Mouse (Mus musculus) gastrocnemius, adult 2 months (tissue): ENCODE measurements around the gene Pcgf3. TPM values are rescaled to one million over a fixed set of nuclear protein-coding genes. Genes with fewer than 3 reads are reported as not detected.

Source experiments
- DNase-seq: peaks from one replicate; pipeline ENCODE4 v3.0.0; 2022
- H3K27ac ChIP-seq: fragments of 200-600 bp; 2 replicates; pipeline ENCODE4 v1.8.1; 2022; ENCODE audit warnings: mild to moderate bottlenecking
- H3K4me3 ChIP-seq: fragments of 200-600 bp; 2 replicates; pipeline ENCODE4 v1.8.1; 2022; ENCODE audit warnings: mild to moderate bottlenecking, moderate library complexity
- CTCF ChIP-seq: fragments of 200-600 bp; IDR thresholded peaks from 2 replicates; pipeline ENCODE4 v1.8.1; 2022; ENCODE audit warnings: antibody characterized with exemption, mild to moderate bottlenecking, moderate library complexity
- intact Hi-C: fragments of 180-260 bp; cut with DNase I; formaldehyde crosslinking; loops from one replicate; pipeline ENCODE4 v1.15.1; 2025
- total RNA-seq, 2 experiments: library from RNA; stranded (reverse); gene quantifications; 2 replicates each; pipeline ENCODE4 v1.2.3; 2021

The Pcgf3 gene
- total RNA-seq, 2 experiments from 2014 or later: 34.3 to 42.6 TPM

GRCm38 (mm10) chr5:108501573-108501972, 40.5 kb downstream of the Pcgf3 start:
- TF ChIP-seq CTCF: no peak
- intact Hi-C loops: no loop called here
- no peak overlapping the region for H3K27ac ChIP-seq
- H3K4me3 ChIP-seq: no peak overlapping the region
- no peak for DNase-seq

GRCm38 (mm10) chr5:108502286-108502685, 41.3 kb downstream of the Pcgf3 start:
- no peak for DNase-seq
- no peak overlapping the region for H3K27ac ChIP-seq
- no peak for TF ChIP-seq CTCF
- intact Hi-C loops: no loop called here
- H3K4me3 ChIP-seq: no peak overlapping the region

DNA sequence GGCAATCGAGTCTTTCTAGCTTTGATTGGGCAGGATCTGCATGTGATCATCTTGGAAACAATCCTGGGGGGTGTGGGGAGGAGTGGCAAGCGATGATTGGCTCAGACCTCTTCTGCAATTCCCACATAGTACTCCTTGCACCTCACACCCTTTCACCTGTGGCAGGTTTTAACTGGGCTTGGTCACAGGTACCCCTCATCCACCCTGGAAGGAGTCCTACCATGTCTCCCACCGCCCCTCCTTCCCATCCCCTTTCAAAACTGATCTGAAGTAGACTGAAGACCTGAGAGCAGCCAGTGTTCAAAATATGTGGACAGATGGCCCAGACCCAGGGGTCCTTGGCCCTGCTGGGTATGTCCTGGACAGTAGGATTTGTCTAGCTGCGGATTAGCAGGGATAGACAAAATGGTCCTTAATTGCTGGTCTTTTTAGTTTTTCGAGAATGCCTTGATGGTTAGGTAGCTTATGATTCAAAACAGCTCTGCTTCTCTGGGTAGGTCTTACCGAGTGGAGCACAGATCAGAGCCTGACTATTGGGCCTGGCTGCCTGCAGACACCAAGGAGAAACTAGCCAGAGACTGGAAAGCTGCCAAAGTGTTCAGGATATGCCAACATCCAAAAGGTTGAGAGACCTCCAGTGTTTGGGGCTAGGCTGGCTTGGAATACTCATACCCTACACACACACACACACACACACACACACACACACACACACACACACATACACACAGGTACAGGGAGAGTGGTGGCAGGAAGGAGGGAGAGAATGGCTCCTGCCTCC, 54.7 kb downstream of the Pcgf3 start:
- H3K27ac ChIP-seq: no peak overlapping the region
- no peak overlapping the region for H3K4me3 ChIP-seq
- no peak for TF ChIP-seq CTCF
- intact Hi-C loops: no loop called here
- no peak for DNase-seq

DNA sequence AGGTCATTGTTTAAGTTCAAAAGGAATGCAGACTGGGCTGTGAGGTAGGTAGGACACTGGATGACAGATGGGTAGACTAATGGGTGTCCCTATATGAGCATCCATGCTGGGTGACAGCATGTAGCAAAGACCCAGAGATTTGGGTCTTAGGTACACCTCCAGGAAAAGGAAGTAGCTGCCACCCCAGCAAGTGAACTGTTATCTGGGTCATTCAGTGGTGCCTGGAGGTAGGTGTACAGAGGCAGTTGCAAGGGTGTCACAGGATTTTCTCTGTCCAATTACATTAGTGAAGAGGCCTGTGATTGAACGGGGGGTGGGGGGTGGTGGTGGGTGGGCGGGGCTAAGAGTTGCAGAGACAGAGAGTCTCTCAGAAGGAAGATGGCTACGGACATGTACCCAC, 55.6 kb downstream of the Pcgf3 start:
- no peak for TF ChIP-seq CTCF
- Histone ChIP-seq H3K27ac (no peak overlapping the region), H3K4me3 (no peak overlapping the region)
- intact Hi-C loops: no loop called here
- no peak for DNase-seq

- no peak for DNase-seq
- intact Hi-C loops: no loop called here
- TF ChIP-seq CTCF: no peak
- Histone ChIP-seq H3K27ac (no peak overlapping the region), H3K4me3 (no peak overlapping the region)
Observed at GRCm38 (mm10) chr5:108518106-108518885, 57.3 kb downstream of the Pcgf3 start.

- Histone ChIP-seq H3K4me3 (no peak overlapping the region), H3K27ac (no peak overlapping the region)
- TF ChIP-seq CTCF: no peak
- DNase-seq: no peak
- intact Hi-C loops: no loop called here
Observed at GRCm38 (mm10) chr5:108518951-108519350, 57.9 kb downstream of the Pcgf3 start.

DNA sequence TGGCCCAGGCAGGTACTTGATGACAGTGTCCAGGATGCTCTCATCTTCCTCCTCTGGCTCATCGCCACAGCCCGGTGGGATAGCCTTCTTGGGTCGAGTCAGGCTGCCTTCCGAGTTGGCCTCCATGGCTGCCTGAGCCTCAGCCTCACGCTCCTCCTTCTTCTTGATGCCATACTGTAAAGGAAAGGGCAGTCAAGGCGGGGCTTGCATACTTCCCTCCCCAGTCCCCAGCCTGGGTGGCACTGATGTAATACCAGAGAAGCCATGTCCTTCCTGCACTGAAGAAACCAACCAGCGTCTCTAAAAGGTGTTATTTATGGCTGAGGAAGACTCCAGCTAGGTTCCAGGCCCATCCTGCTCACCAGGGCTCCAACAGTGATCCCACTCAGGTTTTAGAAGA, 59.1 kb downstream of the Pcgf3 start:
- no peak overlapping the region for H3K27ac ChIP-seq
- DNase-seq: no peak
- H3K4me3 ChIP-seq: no peak overlapping the region
- TF ChIP-seq CTCF: no peak
- intact Hi-C loops: no loop called here

DNA sequence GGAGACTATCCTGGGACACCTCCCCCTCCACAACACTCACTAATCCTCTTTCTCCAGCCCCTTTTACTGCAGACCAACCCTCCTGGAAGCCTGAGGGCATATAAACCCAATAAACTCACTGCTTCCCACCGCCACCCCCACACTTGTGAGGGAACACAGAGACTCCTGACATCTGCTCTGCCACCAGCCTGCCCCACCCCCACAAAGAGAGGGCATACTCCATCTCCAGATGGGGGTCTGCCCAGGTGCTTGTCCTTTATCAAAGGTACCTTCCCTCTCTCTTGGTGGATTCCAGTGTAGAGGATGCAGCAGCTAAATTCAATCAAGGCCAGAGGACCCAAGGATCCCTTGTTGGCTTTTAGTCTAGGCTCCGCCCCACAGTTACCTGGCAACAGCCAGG, 60.0 kb downstream of the Pcgf3 start:
- no peak overlapping the region for H3K4me3 ChIP-seq
- intact Hi-C loops: no loop called here
- no peak for DNase-seq
- no peak overlapping the region for H3K27ac ChIP-seq
- TF ChIP-seq CTCF: no peak

GRCm38 (mm10) chr5:108521896-108522295, 60.9 kb downstream of the Pcgf3 start:
- DNase-seq: no peak
- intact Hi-C loops: no loop called here
- H3K27ac ChIP-seq: no peak overlapping the region
- H3K4me3 ChIP-seq: no peak overlapping the region
- no peak for TF ChIP-seq CTCF

GRCm38 (mm10) chr5:108522597-108522996, 61.6 kb downstream of the Pcgf3 start:
- DNase-seq: no peak
- Histone ChIP-seq H3K27ac (no peak overlapping the region), H3K4me3 (no peak overlapping the region)
- no peak for TF ChIP-seq CTCF
- intact Hi-C loops: no loop called here

GRCm38 (mm10) chr5:108534188-108534587, 73.2 kb downstream of the Pcgf3 start:
- intact Hi-C loops: no loop called here

GRCm38 (mm10) chr5:108543516-108544291, 82.7 kb downstream of the Pcgf3 start:
- no peak for DNase-seq
- no peak overlapping the region for H3K27ac ChIP-seq
- intact Hi-C loops: no loop called here
- TF ChIP-seq CTCF: no peak
- H3K4me3 ChIP-seq: no peak overlapping the region

More at GRCm38 (mm10) chr5:108534188-108534587, 73.2 kb downstream of the Pcgf3 start:
- DNase-seq: no peak
- no peak for TF ChIP-seq CTCF
- Histone ChIP-seq H3K4me3 (no peak overlapping the region), H3K27ac (no peak overlapping the region)

DNA sequence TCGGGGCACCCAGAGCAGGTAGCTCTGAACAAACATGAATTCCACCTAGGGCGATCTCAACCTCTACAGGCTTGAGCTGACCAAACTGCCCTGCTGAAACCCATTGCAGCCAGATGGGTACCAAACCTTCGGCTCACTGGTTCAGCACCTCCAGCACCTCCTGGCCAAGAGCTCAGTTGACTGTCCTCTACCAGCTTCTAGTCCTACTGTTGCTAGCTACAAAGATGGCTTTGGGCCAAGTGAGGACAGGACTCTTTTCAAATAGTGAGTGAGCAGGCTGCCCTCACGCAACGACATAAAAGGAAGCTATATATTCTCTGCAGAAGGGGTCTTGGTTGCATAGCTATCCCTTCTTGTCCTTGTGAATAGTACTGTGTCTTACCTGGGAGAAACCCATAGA, 86.6 kb downstream of the Pcgf3 start:
- H3K27ac ChIP-seq: no peak overlapping the region
- no peak overlapping the region for H3K4me3 ChIP-seq
- DNase-seq: no peak
- intact Hi-C loops: no loop called here
- no peak for TF ChIP-seq CTCF
